Mouse (Mus musculus) testis, adult 2 months (tissue): Measurements from ENCODE around the gene Nsun2. TPM values are rescaled to one million over a fixed set of nuclear protein-coding genes. Genes with fewer than 3 reads are reported as not detected.

Experiments
- H3K27ac ChIP-seq: fragments of 200-500 bp; 2 replicates; pipeline ENCODE4 v1.5.1; 2012; ENCODE audit warnings: low read depth, low read length; ENCODE audit not compliant: control insufficient read depth, insufficient read depth
- H3K27me3 ChIP-seq: fragments of 200-500 bp; 2 replicates; pipeline ENCODE4 v1.6.1; 2012; ENCODE audit warnings: mild to moderate bottlenecking, low read length, moderate library complexity; ENCODE audit not compliant: control insufficient read depth, insufficient read depth
- H3K36me3 ChIP-seq: fragments of 200-500 bp; 2 replicates; pipeline ENCODE4 v1.6.1; 2012; ENCODE audit warnings: mild to moderate bottlenecking, low read length; ENCODE audit not compliant: control insufficient read depth, insufficient read depth
- H3K4me1 ChIP-seq: fragments of 200-500 bp; 2 replicates; pipeline ENCODE4 v1.6.1; 2012; ENCODE audit warnings: low read length; ENCODE audit not compliant: control insufficient read depth, insufficient read depth
- H3K4me3 ChIP-seq: fragments of 200-500 bp; 2 replicates; pipeline ENCODE4 v1.5.1; 2012; ENCODE audit warnings: low read depth, mild to moderate bottlenecking, low read length, moderate library complexity, mixed read lengths; ENCODE audit not compliant: control insufficient read depth
- CTCF ChIP-seq: fragments of 200-500 bp; IDR thresholded peaks from 2 replicates; pipeline ENCODE4 v1.5.1; 2012; ENCODE audit warnings: low read depth, mild to moderate bottlenecking, inconsistent platforms, low read length, moderate library complexity; ENCODE audit not compliant: control insufficient read depth, insufficient read depth, insufficient replicate concordance
- POLR2A ChIP-seq: fragments of 200-500 bp; IDR thresholded peaks from 2 replicates; pipeline ENCODE4 v1.6.1; 2012; ENCODE audit warnings: low read depth, mild to moderate bottlenecking, inconsistent platforms, low read length, moderate library complexity; ENCODE audit not compliant: control insufficient read depth
- polyA plus RNA-seq: library from polyadenylated mRNA; depleted of rRNA; stranded (reverse); fragments of >200 nt; gene quantifications from 2 replicates; pipeline ENCODE4 v1.2.3, GENCODE M21; 2012

Nsun2 gene
- polyA plus RNA-seq, 1 experiment: 182 TPM

GRCm38 (mm10) chr13:69489777-69490176, 43.8 kb upstream of the Nsun2 start:
- H3K36me3 ChIP-seq: no peaks in the 10 kb centered on the region
- no peak overlapping the region for H3K4me3 ChIP-seq
- peaks cover 4% of the 10 kb centered on the region; the same call in 1 of the 2 replicates for H3K4me1 ChIP-seq
- TF ChIP-seq POLR2A: no peak
- TF ChIP-seq CTCF: no peak
- no peak overlapping the region for H3K27ac ChIP-seq
- H3K27me3 ChIP-seq: no peaks in the 10 kb centered on the region

- H3K27ac ChIP-seq: no peak overlapping the region
- no peak overlapping the region for H3K4me3 ChIP-seq
- H3K27me3 ChIP-seq: no peaks in the 10 kb centered on the region
- 0 out of 2 replicates have a peak, but pooled peaks cover 2% of the 10 kb centered on the region for H3K4me1 ChIP-seq
- H3K36me3 ChIP-seq: no peaks in the 10 kb centered on the region
- no peak for TF ChIP-seq POLR2A
- TF ChIP-seq CTCF: peak; percentile 60
These were observed 40.6 kb upstream of the Nsun2 start for GRCm38 (mm10) chr13:69492876-69493463.

- Histone ChIP-seq H3K36me3 (peaks cover 3% of the 10 kb centered on the region), H3K27ac (no peak overlapping the region), H3K27me3 (no peaks in the 10 kb centered on the region), H3K4me1 (no peaks in the 10 kb centered on the region), H3K4me3 (no peak overlapping the region)
- TF ChIP-seq POLR2A: no peak
- TF ChIP-seq CTCF: no peak
These were observed 35.3 kb upstream of the Nsun2 start for GRCm38 (mm10) chr13:69498276-69498675.

- no peaks in the 10 kb centered on the region for H3K4me1 ChIP-seq
- no peak overlapping the region for H3K27ac ChIP-seq
- no peak for TF ChIP-seq CTCF
- no peak for TF ChIP-seq POLR2A
- H3K27me3 ChIP-seq: no peaks in the 10 kb centered on the region
- H3K4me3 ChIP-seq: no peak overlapping the region
- peaks cover 3% of the 10 kb centered on the region for H3K36me3 ChIP-seq
These were observed 31.3 kb upstream of the Nsun2 start for GRCm38 (mm10) chr13:69502157-69502750.

GRCm38 (mm10) chr13:69502863-69503262, 30.7 kb upstream of the Nsun2 start:
- TF ChIP-seq CTCF (no peak), POLR2A (no peak)
- Histone ChIP-seq H3K27me3 (no peaks in the 10 kb centered on the region), H3K36me3 (peaks cover 3% of the 10 kb centered on the region), H3K27ac (no peak overlapping the region), H3K4me3 (no peak overlapping the region), H3K4me1 (no peaks in the 10 kb centered on the region)

- H3K4me1 ChIP-seq: no peaks in the 10 kb centered on the region
- no peak overlapping the region for H3K27ac ChIP-seq
- H3K36me3 ChIP-seq: peaks cover 3% of the 10 kb centered on the region
- H3K27me3 ChIP-seq: no peaks in the 10 kb centered on the region
- TF ChIP-seq CTCF: no peak
- no peak for TF ChIP-seq POLR2A
- H3K4me3 ChIP-seq: no peak overlapping the region
These were observed 27.0 kb upstream of the Nsun2 start for GRCm38 (mm10) chr13:69506341-69507086.

- TF ChIP-seq POLR2A (no peak), CTCF (no peak)
- no peaks in the 10 kb centered on the region for H3K27me3 ChIP-seq
- no peaks in the 10 kb centered on the region; the same call in none of the 2 replicates for H3K36me3 ChIP-seq
- H3K27ac ChIP-seq: no peak overlapping the region
- no peak overlapping the region for H3K4me3 ChIP-seq
- H3K4me1 ChIP-seq: no peaks in the 10 kb centered on the region
These were observed 25.9 kb upstream of the Nsun2 start for GRCm38 (mm10) chr13:69507666-69508065.
